In genomic region chr17:34121879-34122187, GRCm38 (mm10) we compare ENCODE assay signal across 7 mouse cellular contexts. TPM values are rescaled to one million over a fixed set of nuclear protein-coding genes. Genes with fewer than 3 reads are reported as not detected.
DNase-seq lines count a peak whose midpoint lies in the region; ATAC-seq and TF ChIP-seq lines count a peak whose summit lies in the region.

No protein-coding gene starts in this region.

- H3K4me2 ChIP-seq in kidney, postnatal 0 days (ENCODE audit: low read length) = peak overlapping the region; percentile 95
- peak overlapping the region; percentile 72 for H3K4me2 ChIP-seq in lung, embryonic 16.5 days (ENCODE audit: low read depth, low read length)

- no peak for TF ChIP-seq CTCF in kidney, postnatal 0 days (IDR thresholded peaks at IDR 0.05; ENCODE audit: low read depth)

- peak; percentile 88 for DNase-seq in 3T3-L1 (ENCODE audit: low read depth, low spot score)
- peak; percentile 90 for DNase-seq in 416B (ENCODE audit: low read depth)
- peak; percentile 89 for DNase-seq in cerebellum, adult 9-10 months
- peak; percentile 66 to 73 for DNase-seq in gastrocnemius, postnatal 36 days
- DNase-seq in kidney, postnatal 0 days (ENCODE audit: low spot score) = peak; percentile 70
- DNase-seq in retina, postnatal 7 days (ENCODE audit: low read depth, low spot score) = peak; percentile 44

- intact Hi-C loops in gastrocnemius, postnatal 36 days (cut with DNase I) = no loop called here

- no peaks in the 10 kb centered on the region for H3K9me3 ChIP-seq in kidney, postnatal 0 days (replicated peaks; ENCODE audit: low read length)
- no peaks in the 10 kb centered on the region for H3K9me3 ChIP-seq in lung, embryonic 16.5 days (ENCODE audit: control insufficient read depth, low read length)

- ATAC-seq in kidney, postnatal 0 days (replicated peaks; ENCODE audit: low FRiP score, low read depth) = peak; percentile 4; the same call in 1 of the 2 replicates
- no peak for ATAC-seq in lung, embryonic 16.5 days (ENCODE audit: low read depth)

- H3K4me3 ChIP-seq in kidney, postnatal 0 days (replicated peaks; ENCODE audit: low read depth, low read length) = peak overlapping the region; percentile 95
- H3K4me3 ChIP-seq in lung, embryonic 16.5 days (ENCODE audit: low read length) = peak overlapping the region; percentile 81

- 3% methylated on average over 6 of the region's 10 CpGs for WGBS in kidney, postnatal 0 days
- WGBS in lung, embryonic 16.5 days = 0% methylated on average over 9 of the region's 10 CpGs

- peak overlapping the region; percentile 97 for H3K9ac ChIP-seq in kidney, postnatal 0 days (ENCODE audit: low read depth, low read length)
- peak overlapping the region; percentile 99 for H3K9ac ChIP-seq in lung, embryonic 16.5 days (ENCODE audit: low read length)

- H3K4me1 ChIP-seq in kidney, postnatal 0 days (replicated peaks; ENCODE audit: insufficient read depth, low read length) = peaks cover 4% of the 10 kb centered on the region; the same call in 1 of the 2 replicates
- H3K4me1 ChIP-seq in lung, embryonic 16.5 days (replicated peaks; ENCODE audit: control insufficient read depth, insufficient read depth, low read length) = peaks cover 8% of the 10 kb centered on the region

- no peaks in the 10 kb centered on the region for H3K27me3 ChIP-seq in kidney, postnatal 0 days (ENCODE audit: insufficient read depth, low read length)
- H3K27me3 ChIP-seq in lung, embryonic 16.5 days (ENCODE audit: control insufficient read depth, insufficient read depth, low read depth, low read length) = no peaks in the 10 kb centered on the region

- H3K27ac ChIP-seq in kidney, postnatal 0 days = peak overlapping the region; percentile 100
- peak overlapping the region; percentile 100 for H3K27ac ChIP-seq in lung, embryonic 16.5 days (ENCODE audit: low read length)

- H3K36me3 ChIP-seq in kidney, postnatal 0 days (ENCODE audit: insufficient read depth, low read length) = peaks cover 7% of the 10 kb centered on the region
- H3K36me3 ChIP-seq in lung, embryonic 16.5 days (ENCODE audit: control insufficient read depth, insufficient read depth, low read length) = peaks cover 15% of the 10 kb centered on the region

RNA-seq across cellular contexts. Expression of gene Brd2, which starts 0.6 kb away (rescaled TPM):
- 10 to 100 TPM; 63.2 to 74.1 TPM for total RNA-seq in gastrocnemius, postnatal 36 days (2021)
- 90.2 and 100 TPM in 2 replicates for polyA plus RNA-seq in kidney, postnatal 0 days (2015; fragmentation: Nextera tagmentation; extraction: Ambion mirVana)
- polyA plus RNA-seq in lung, embryonic 16.5 days (2015; fragmentation: Nextera tagmentation; extraction: Ambion mirVana) = 97.8 and 100 TPM in 2 replicates

RNA-seq across cellular contexts. Expression of gene H2-DMa, which starts 2.5 kb away (rescaled TPM):
- 1 to 10 TPM; 3.6 to 4.9 TPM for total RNA-seq in gastrocnemius, postnatal 36 days (2021)
- 18.6 and 20.6 TPM in 2 replicates for polyA plus RNA-seq in kidney, postnatal 0 days (2015; fragmentation: Nextera tagmentation; extraction: Ambion mirVana)
- polyA plus RNA-seq in lung, embryonic 16.5 days (2015; fragmentation: Nextera tagmentation; extraction: Ambion mirVana) = 11.8 and 12.7 TPM in 2 replicates

RNA-seq across cellular contexts. Expression of gene H2-DMb2, which starts 21.3 kb away (rescaled TPM):
- total RNA-seq in gastrocnemius, postnatal 36 days (2021) = under 1 TPM; 0.35 to 0.48 TPM
- polyA plus RNA-seq in kidney, postnatal 0 days (2015; fragmentation: Nextera tagmentation; extraction: Ambion mirVana) = 15.3 and 19.4 TPM in 2 replicates
- polyA plus RNA-seq in lung, embryonic 16.5 days (2015; fragmentation: Nextera tagmentation; extraction: Ambion mirVana) = 1.6 and 2.1 TPM in 2 replicates

RNA-seq across cellular contexts. Expression of gene H2-Oa, which starts 29.7 kb away (rescaled TPM):
- total RNA-seq in gastrocnemius, postnatal 36 days (2021) = not detected
- polyA plus RNA-seq in kidney, postnatal 0 days (2015; fragmentation: Nextera tagmentation; extraction: Ambion mirVana) = 0.83 and 0.95 TPM in 2 replicates
- polyA plus RNA-seq in lung, embryonic 16.5 days (2015; fragmentation: Nextera tagmentation; extraction: Ambion mirVana) = 0.23 and 1.0 TPM in 2 replicates

RNA-seq across cellular contexts. Expression of gene H2-DMb1, which starts 31.0 kb away (rescaled TPM):
- 1 to 10 TPM in 1 of 2 experiments, under 1 TPM in 1; 0.71 to 1.2 TPM for total RNA-seq in gastrocnemius, postnatal 36 days (2021)
- 12.9 and 13.5 TPM in 2 replicates for polyA plus RNA-seq in kidney, postnatal 0 days (2015; fragmentation: Nextera tagmentation; extraction: Ambion mirVana)
- 3.7 and 6.2 TPM in 2 replicates for polyA plus RNA-seq in lung, embryonic 16.5 days (2015; fragmentation: Nextera tagmentation; extraction: Ambion mirVana)
